Mouse (Mus musculus) lung, postnatal 0 days (tissue): ENCODE measurements around the gene Shq1. TPM values are rescaled to one million over a fixed set of nuclear protein-coding genes. Genes with fewer than 3 reads are reported as not detected.
A peak's percentile ranks its signal among the peaks of the same experiment; 100 is the strongest.

Experiments
- ATAC-seq: fragments of 200-750 bp; cut with Nextera tagmentation; 2 replicates; pipeline ENCODE4 v1.8.0; 2017; ENCODE audit warnings: moderate library complexity
- DNase-seq: peaks from one replicate; pipeline ENCODE4 v3.0.0-alpha.2; 2016; ENCODE audit warnings: low spot score
- H3K27ac ChIP-seq: fragments of 300-500 bp; sonication (generic); 2 replicates; pipeline ENCODE4 v1.5.1; 2014; ENCODE audit warnings: antibody characterized with exemption, mild to moderate bottlenecking, low read length, mixed read lengths
- H3K27me3 ChIP-seq: fragments of 300-500 bp; sonication (generic); replicated peaks from 2 replicates; pipeline ENCODE4 v1.6.1; 2014; ENCODE audit warnings: low read length, mixed read lengths; ENCODE audit not compliant: insufficient read depth
- H3K36me3 ChIP-seq: fragments of 300-500 bp; sonication (generic); 2 replicates; pipeline ENCODE4 v1.6.1; 2014; ENCODE audit warnings: low read length, mixed read lengths; ENCODE audit not compliant: insufficient read depth
- H3K4me1 ChIP-seq: fragments of 300-500 bp; sonication (generic); 2 replicates; pipeline ENCODE4 v1.6.1; 2014; ENCODE audit warnings: antibody characterized with exemption, low read depth, low read length, mixed read lengths; ENCODE audit not compliant: insufficient read depth
- H3K4me2 ChIP-seq: fragments of 300-500 bp; sonication (generic); replicated peaks from 2 replicates; pipeline ENCODE4 v1.6.1; 2014; ENCODE audit warnings: low read depth, mild to moderate bottlenecking, low read length, moderate library complexity, mixed read lengths
- H3K4me3 ChIP-seq: fragments of 300-500 bp; sonication (generic); 2 replicates; pipeline ENCODE4 v1.5.1; 2014; ENCODE audit warnings: low read depth, low read length
- H3K9ac ChIP-seq: fragments of 300-500 bp; sonication (generic); replicated peaks from 2 replicates; pipeline ENCODE4 v1.6.1; 2014; ENCODE audit warnings: low read depth, mild to moderate bottlenecking
- H3K9me3 ChIP-seq: fragments of 300-500 bp; sonication (generic); 2 replicates; pipeline ENCODE4 v1.6.1; 2016; ENCODE audit warnings: low read length, mixed read lengths
- CTCF ChIP-seq: IDR thresholded peaks from 2 replicates; pipeline ENCODE4 v1.5.1; 2016; ENCODE audit warnings: antibody characterized with exemption, mild to moderate bottlenecking
- EP300 ChIP-seq: IDR thresholded peaks from 2 replicates; pipeline ENCODE4 v1.6.1; 2016; ENCODE audit warnings: antibody characterized with exemption, mild to moderate bottlenecking, control low read depth
- WGBS: fragments of 180-500 bp; shearing (Covaris S2); extraction: QIAGEN DNeasy Blood & Tissue Kit; methylation state at CpG from one replicate; pipeline ENCODE4 v1.1.7; 2014; 5-methylcytosine and 5-hydroxymethylcytosine counted together
- polyA plus RNA-seq: library from polyadenylated mRNA; unstranded; fragments of >200 nt; fragmentation: Nextera tagmentation; extraction: Ambion mirVana; gene quantifications from 2 replicates; pipeline ENCODE4 v1.2.1, GENCODE M21; 2015

Shq1 gene
- polyA plus RNA-seq, 1 experiment from 2014 or later: 5.9 TPM

DNA sequence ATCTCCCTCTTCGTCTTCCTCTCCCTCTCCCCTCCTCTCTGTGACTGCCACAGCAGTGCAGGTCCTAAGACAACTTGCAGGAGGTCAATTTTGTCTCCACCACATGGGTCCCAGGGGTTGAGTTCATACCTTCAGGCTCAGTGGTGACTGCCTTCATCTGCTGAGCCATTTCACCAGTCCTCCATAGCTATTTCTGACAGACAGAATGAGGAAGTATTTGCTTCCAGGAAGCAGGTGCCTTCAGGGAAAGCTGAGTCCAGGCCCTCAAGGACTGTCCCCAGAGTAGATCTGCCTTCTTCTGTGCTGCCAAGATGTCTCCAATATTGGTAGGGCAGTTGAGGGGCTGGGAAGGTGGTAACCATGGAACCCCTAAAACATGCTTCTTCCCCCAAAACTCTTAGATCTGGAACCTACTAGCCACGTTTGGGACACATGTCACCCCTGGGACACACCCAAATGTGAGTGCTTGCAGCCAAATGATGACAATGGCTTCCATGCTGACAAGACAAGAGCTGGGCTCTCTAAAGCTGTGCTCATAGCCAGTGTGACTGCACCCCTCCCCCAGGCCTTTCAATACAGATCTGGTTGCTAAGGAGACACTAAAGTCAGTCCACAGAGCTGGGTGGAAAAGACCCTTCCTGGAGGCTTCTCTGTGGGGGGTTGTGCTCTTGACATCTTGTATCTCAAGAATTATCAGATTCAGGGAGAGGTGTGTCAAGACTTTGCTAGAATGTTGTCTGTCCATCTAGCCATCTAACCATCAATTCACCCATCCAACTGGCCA lies 149.2 kb downstream of the Shq1 start:
- H3K9ac ChIP-seq: no peak overlapping the region
- DNase-seq (no peak), ATAC-seq (no peak)
- WGBS: 61% methylated on average over 2 of the region's 2 CpGs
- no peaks in the 10 kb centered on the region for H3K36me3 ChIP-seq
- no peak overlapping the region for H3K4me2 ChIP-seq
- H3K9me3 ChIP-seq: no peaks in the 10 kb centered on the region
- no peaks in the 10 kb centered on the region for H3K4me1 ChIP-seq
- H3K27me3 ChIP-seq: 0 out of 2 replicates have a peak, but pooled peaks cover 3% of the 10 kb centered on the region
- no peak overlapping the region for H3K27ac ChIP-seq
- no peak overlapping the region for H3K4me3 ChIP-seq
- TF ChIP-seq CTCF (no peak), EP300 (no peak)

DNA sequence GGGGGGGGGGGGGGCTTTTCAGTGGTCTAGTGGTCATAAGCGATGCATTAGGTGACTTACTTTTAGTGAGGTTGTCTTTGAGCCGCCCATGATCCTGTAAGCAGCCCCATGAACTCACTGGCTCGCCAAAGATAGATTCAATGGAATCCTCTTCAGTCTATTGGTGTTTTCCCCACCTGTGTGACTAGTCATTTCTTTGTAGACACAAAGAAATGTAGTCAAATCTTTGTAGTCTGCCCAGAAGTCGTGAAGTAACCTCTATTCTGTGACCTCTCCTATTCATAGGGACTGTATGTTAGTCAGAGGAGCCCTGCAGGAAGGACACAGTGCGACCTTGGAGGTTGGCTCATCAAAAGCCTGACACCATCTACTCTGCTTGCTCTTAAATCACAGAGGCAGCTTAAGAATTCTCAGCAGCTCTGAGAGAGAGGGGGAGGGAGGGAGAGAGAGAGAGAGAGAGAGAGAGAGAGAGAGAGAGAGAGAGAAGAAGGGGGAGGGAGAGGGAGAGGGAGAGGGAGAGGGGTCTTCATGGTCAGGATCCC lies 150.3 kb downstream of the Shq1 start:
- WGBS: 73% methylated on average over 5 of the region's 5 CpGs
- H3K4me1 ChIP-seq: no peaks in the 10 kb centered on the region
- no peak overlapping the region for H3K27ac ChIP-seq
- no peak overlapping the region for H3K4me3 ChIP-seq
- no peak overlapping the region for H3K9ac ChIP-seq
- no peak for TF ChIP-seq EP300
- no peak for TF ChIP-seq CTCF
- ATAC-seq: no peak
- H3K4me2 ChIP-seq: no peak overlapping the region
- no peak for DNase-seq
- no peaks in the 10 kb centered on the region for H3K9me3 ChIP-seq
- H3K36me3 ChIP-seq: no peaks in the 10 kb centered on the region
- 0 out of 2 replicates have a peak, but pooled peaks cover 3% of the 10 kb centered on the region for H3K27me3 ChIP-seq

DNA sequence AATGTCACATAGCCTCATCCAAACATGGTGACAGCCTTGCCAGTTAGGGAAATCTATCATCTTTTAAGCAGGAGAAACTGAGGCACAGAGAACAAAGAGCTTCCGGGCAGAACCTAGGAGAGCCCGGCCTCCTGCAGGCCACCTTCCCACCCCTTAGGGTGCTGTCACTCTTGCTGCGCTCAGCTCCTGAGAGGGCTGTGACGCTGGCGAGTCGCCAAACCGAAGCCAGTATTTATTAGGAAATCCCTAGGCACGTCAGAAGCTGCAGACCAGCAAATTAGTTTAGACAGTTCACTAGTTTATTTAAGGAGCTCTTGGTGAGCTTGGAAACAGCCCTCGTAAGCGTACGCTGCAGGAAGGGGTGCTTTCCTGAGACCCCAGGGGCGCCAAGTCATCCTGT lies 151.1 kb downstream of the Shq1 start:
- H3K27me3 ChIP-seq: 0 out of 2 replicates have a peak, but pooled peaks cover 2% of the 10 kb centered on the region
- H3K9me3 ChIP-seq: no peaks in the 10 kb centered on the region
- ATAC-seq: 0 out of 2 replicates have a peak, but pooled peaks have one; percentile 17
- no peak for TF ChIP-seq EP300
- no peak for TF ChIP-seq CTCF
- DNase-seq: peak; percentile 41
- H3K4me1 ChIP-seq: no peaks in the 10 kb centered on the region
- no peak overlapping the region for H3K27ac ChIP-seq
- H3K9ac ChIP-seq: no peak overlapping the region
- H3K36me3 ChIP-seq: no peaks in the 10 kb centered on the region
- H3K4me2 ChIP-seq: no peak overlapping the region
- 41% methylated on average over 12 of the region's 12 CpGs for WGBS
- H3K4me3 ChIP-seq: no peak overlapping the region

Other genes with a start within 250 kb of the Shq1 start
- gene Gxylt2, start 33.6 kb upstream of the Shq1 start, polyA plus RNA-seq: 2.2 and 2.8 TPM in 2 replicates
- gene Ppp4r2, start 162.5 kb upstream of the Shq1 start, polyA plus RNA-seq: 12.1 and 14.3 TPM in 2 replicates